Mouse (Mus musculus) heart, embryonic 16.5 days (tissue): ENCODE results near the gene Asic2. TPM values are rescaled to one million over a fixed set of nuclear protein-coding genes. Genes with fewer than 3 reads are reported as not detected.

ENCODE experiments used
- ATAC-seq: fragments of 200-750 bp; cut with Nextera tagmentation; replicated peaks from 2 replicates; pipeline ENCODE4 v1.8.0; 2017; ENCODE audit warnings: moderate number of reproducible peaks; ENCODE audit not compliant: insufficient read depth, low FRiP score; ENCODE audit errors: extremely low read depth
- H3K27ac ChIP-seq: fragments of 300-500 bp; sonication (generic); 2 replicates; pipeline ENCODE4 v1.5.1; 2014; ENCODE audit warnings: mild to moderate bottlenecking, low read length, control low read depth, moderate library complexity
- H3K27me3 ChIP-seq: fragments of 300-500 bp; sonication (generic); 2 replicates; pipeline ENCODE4 v1.6.1; 2014; ENCODE audit warnings: low read length, mixed read lengths; ENCODE audit not compliant: control insufficient read depth, insufficient read depth
- H3K36me3 ChIP-seq: fragments of 300-500 bp; sonication (generic); 2 replicates; pipeline ENCODE4 v1.6.1; 2014; ENCODE audit not compliant: control insufficient read depth, insufficient read depth
- H3K4me1 ChIP-seq: fragments of 300-500 bp; sonication (generic); 2 replicates; pipeline ENCODE4 v1.6.1; 2014; ENCODE audit warnings: low read length, mixed read lengths; ENCODE audit not compliant: control insufficient read depth, insufficient read depth
- H3K4me2 ChIP-seq: fragments of 300-500 bp; sonication (generic); 2 replicates; pipeline ENCODE4 v1.6.1; 2014; ENCODE audit warnings: low read depth, mild to moderate bottlenecking, control low read depth, low read length
- H3K4me3 ChIP-seq: fragments of 300-500 bp; sonication (generic); 2 replicates; pipeline ENCODE4 v1.5.1; 2014; ENCODE audit warnings: mild to moderate bottlenecking, control low read depth, low read length
- H3K9ac ChIP-seq: fragments of 300-500 bp; sonication (generic); 2 replicates; pipeline ENCODE4 v1.6.1; 2014; ENCODE audit warnings: low read length, control low read depth
- H3K9me3 ChIP-seq: fragments of 300-500 bp; sonication (generic); replicated peaks from 2 replicates; pipeline ENCODE4 v1.6.1; 2016; ENCODE audit warnings: low read length; ENCODE audit not compliant: control insufficient read depth
- WGBS: fragments of 180-500 bp; shearing (Covaris S2); extraction: QIAGEN DNeasy Blood & Tissue Kit; methylation state at CpG from one replicate; pipeline ENCODE4 v1.1.7; 2014; 5-methylcytosine and 5-hydroxymethylcytosine counted together
- polyA plus RNA-seq: library from polyadenylated mRNA; unstranded; fragments of >200 nt; fragmentation: Nextera tagmentation; extraction: Ambion mirVana; gene quantifications from 2 replicates; pipeline ENCODE4 v1.2.1, GENCODE M21; 2015

Asic2 gene
- polyA plus RNA-seq, 1 experiment from 2014 or later: not detected

GRCm38 (mm10) chr11:80900555-80900954 lies 1067.7 kb downstream of the Asic2 start:
- H3K4me2 ChIP-seq: no peak overlapping the region
- H3K36me3 ChIP-seq: no peaks in the 10 kb centered on the region
- WGBS: 60% methylated on average over 4 of the region's 4 CpGs
- H3K9ac ChIP-seq: no peak overlapping the region
- no peaks in the 10 kb centered on the region for H3K27me3 ChIP-seq
- no peak overlapping the region for H3K4me3 ChIP-seq
- H3K4me1 ChIP-seq: no peaks in the 10 kb centered on the region
- ATAC-seq: no peak
- no peaks in the 10 kb centered on the region for H3K9me3 ChIP-seq
- H3K27ac ChIP-seq: no peak overlapping the region

GRCm38 (mm10) chr11:80895853-80896252 lies 1072.4 kb downstream of the Asic2 start:
- no peaks in the 10 kb centered on the region for H3K9me3 ChIP-seq
- ATAC-seq: no peak
- no peak overlapping the region for H3K9ac ChIP-seq
- no peaks in the 10 kb centered on the region for H3K36me3 ChIP-seq
- no peak overlapping the region for H3K4me2 ChIP-seq
- H3K27ac ChIP-seq: no peak overlapping the region
- no peaks in the 10 kb centered on the region for H3K4me1 ChIP-seq
- no peak overlapping the region for H3K4me3 ChIP-seq
- 88% methylated on average over 3 of the region's 3 CpGs for WGBS
- no peaks in the 10 kb centered on the region for H3K27me3 ChIP-seq

GRCm38 (mm10) chr11:80889336-80890063 lies 1078.8 kb downstream of the Asic2 start:
- Histone ChIP-seq H3K4me3 (no peak overlapping the region), H3K36me3 (no peaks in the 10 kb centered on the region), H3K27me3 (no peaks in the 10 kb centered on the region; the same call in 1 of the 2 replicates), H3K4me1 (no peaks in the 10 kb centered on the region), H3K4me2 (no peak overlapping the region), H3K9ac (no peak overlapping the region), H3K27ac (no peak overlapping the region), H3K9me3 (no peaks in the 10 kb centered on the region)
- ATAC-seq: no peak
- 9% methylated on average over 7 of the region's 7 CpGs for WGBS

- no peak for ATAC-seq
- Histone ChIP-seq H3K4me3 (no peak overlapping the region), H3K36me3 (no peaks in the 10 kb centered on the region), H3K4me1 (no peaks in the 10 kb centered on the region), H3K27me3 (no peaks in the 10 kb centered on the region; the same call in 1 of the 2 replicates), H3K27ac (no peak overlapping the region), H3K9ac (no peak overlapping the region), H3K9me3 (no peaks in the 10 kb centered on the region), H3K4me2 (no peak overlapping the region)
- WGBS: 44% methylated on average over 3 of the region's 3 CpGs
Observed at GRCm38 (mm10) chr11:80887021-80887420, 1081.2 kb downstream of the Asic2 start.

GRCm38 (mm10) chr11:80886365-80886764 lies 1081.9 kb downstream of the Asic2 start:
- ATAC-seq: no peak
- Histone ChIP-seq H3K27ac (no peak overlapping the region), H3K36me3 (no peaks in the 10 kb centered on the region), H3K9me3 (no peaks in the 10 kb centered on the region), H3K4me3 (no peak overlapping the region), H3K27me3 (no peaks in the 10 kb centered on the region; the same call in 1 of the 2 replicates), H3K9ac (no peak overlapping the region), H3K4me2 (no peak overlapping the region), H3K4me1 (no peaks in the 10 kb centered on the region)
- 72% methylated on average over 7 of the region's 7 CpGs for WGBS

- Histone ChIP-seq H3K27me3 (no peaks in the 10 kb centered on the region), H3K9me3 (no peaks in the 10 kb centered on the region), H3K9ac (no peak overlapping the region), H3K4me2 (no peak overlapping the region), H3K4me3 (no peak overlapping the region), H3K36me3 (no peaks in the 10 kb centered on the region), H3K27ac (no peak overlapping the region), H3K4me1 (no peaks in the 10 kb centered on the region)
- no peak for ATAC-seq
- 60% methylated on average over 6 of the region's 6 CpGs for WGBS
Observed at GRCm38 (mm10) chr11:80884521-80885231, 1083.6 kb downstream of the Asic2 start.

- Histone ChIP-seq H3K36me3 (no peaks in the 10 kb centered on the region), H3K4me2 (no peak overlapping the region), H3K27ac (no peak overlapping the region), H3K4me3 (no peak overlapping the region), H3K4me1 (no peaks in the 10 kb centered on the region), H3K9ac (no peak overlapping the region), H3K27me3 (no peaks in the 10 kb centered on the region), H3K9me3 (no peaks in the 10 kb centered on the region)
- no peak for ATAC-seq
- WGBS: 75% methylated on average over 7 of the region's 7 CpGs
Observed at GRCm38 (mm10) chr11:80882229-80882810, 1085.9 kb downstream of the Asic2 start.

- WGBS: 54% methylated on average over 2 of the region's 2 CpGs
- no peak overlapping the region for H3K27ac ChIP-seq
- H3K9ac ChIP-seq: no peak overlapping the region
- no peaks in the 10 kb centered on the region for H3K9me3 ChIP-seq
- H3K4me1 ChIP-seq: no peaks in the 10 kb centered on the region; the same call in 1 of the 2 replicates
- no peaks in the 10 kb centered on the region for H3K27me3 ChIP-seq
- H3K4me2 ChIP-seq: no peak overlapping the region
- no peaks in the 10 kb centered on the region for H3K36me3 ChIP-seq
- H3K4me3 ChIP-seq: no peak overlapping the region
- ATAC-seq: no peak
Observed at GRCm38 (mm10) chr11:80878026-80878425, 1090.2 kb downstream of the Asic2 start.

GRCm38 (mm10) chr11:80877131-80877651 lies 1091.1 kb downstream of the Asic2 start:
- no peaks in the 10 kb centered on the region for H3K9me3 ChIP-seq
- no peak overlapping the region for H3K4me3 ChIP-seq
- no peak overlapping the region for H3K9ac ChIP-seq
- 44% methylated on average over 11 of the region's 11 CpGs for WGBS
- H3K27me3 ChIP-seq: no peaks in the 10 kb centered on the region
- no peak overlapping the region for H3K4me2 ChIP-seq
- peak; percentile 55; the same call in 1 of the 2 replicates for ATAC-seq
- no peaks in the 10 kb centered on the region for H3K36me3 ChIP-seq
- peak overlapping the region; percentile 14; the same call in 1 of the 2 replicates for H3K27ac ChIP-seq
- H3K4me1 ChIP-seq: peaks cover 7% of the 10 kb centered on the region
